Mouse (Mus musculus) ES-Bruce4 (cell line): ENCODE results near the gene Slc26a8.
"Not testable (repeated sequence)": the region's sequence is repeated elsewhere in the genome, so short reads cannot be mapped to it uniquely, and the experiment has no call there.

Experiments
- CTCF ChIP-seq: IDR thresholded peaks from one replicate; pipeline ENCODE4 v1.8.1; 2011; ENCODE audit warnings: low read depth, low read length
- EP300 ChIP-seq: IDR thresholded peaks from 2 replicates; pipeline ENCODE4 v1.6.1; 2011; ENCODE audit warnings: low read depth, low read length; ENCODE audit not compliant: insufficient read depth
- POLR2A ChIP-seq: IDR thresholded peaks from one replicate; pipeline ENCODE4 v1.8.1; 2011; ENCODE audit warnings: low read length; ENCODE audit not compliant: insufficient read depth

- TF ChIP-seq CTCF, POLR2A, EP300: not testable (repeated sequence)
These were observed 37.5 kb upstream of the Slc26a8 start for GRCm38 (mm10) chr17:28727511-28727910.
